Mouse (Mus musculus) left cerebral cortex, postnatal 25 days (tissue): ENCODE measurements at regions not wholly inside any gene's neighbourhood (a gene's known extent, or its start where the extent isn't known, plus 50 kb on each side); places are given as distances from the start of the nearest gene placed in this dataset.
"Not testable (repeated sequence)": the region's sequence is repeated elsewhere in the genome, so short reads cannot be mapped to it uniquely, and the experiment has no call there.

Experiments used
- DNase-seq, 2 experiments: peaks; one replicate each; pipeline ENCODE4 v3.0.0; 2022; ENCODE audit warnings: low spot score in 2 of 2, mixed read lengths in 1 of 2
- intact Hi-C: fragments of 180-260 bp; cut with DNase I; formaldehyde crosslinking; loops from one replicate; pipeline ENCODE4 v1.15.1; 2025

DNA sequence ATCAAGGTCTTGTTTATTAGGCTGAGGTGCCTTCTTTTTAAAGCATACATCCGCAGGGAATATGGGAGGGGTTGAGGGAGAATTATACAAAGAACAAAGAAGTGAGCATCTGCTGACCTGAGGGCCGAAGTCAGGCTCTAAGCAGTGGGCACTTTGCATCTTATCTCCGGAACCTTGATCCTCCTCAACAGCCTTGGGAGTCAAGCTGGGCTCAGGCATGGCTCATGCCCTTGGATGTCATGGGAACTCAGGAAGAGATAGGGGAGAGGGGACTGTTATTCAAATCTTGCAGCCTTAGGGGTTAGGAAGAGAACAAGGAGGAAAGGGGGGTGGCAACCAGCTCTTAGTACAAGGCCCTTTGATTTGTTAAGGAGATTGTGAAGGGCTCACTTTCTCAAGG lies 248.5 kb downstream of the Gm19965 start:
- intact Hi-C loops, DNase-seq: not testable (repeated sequence)

DNA sequence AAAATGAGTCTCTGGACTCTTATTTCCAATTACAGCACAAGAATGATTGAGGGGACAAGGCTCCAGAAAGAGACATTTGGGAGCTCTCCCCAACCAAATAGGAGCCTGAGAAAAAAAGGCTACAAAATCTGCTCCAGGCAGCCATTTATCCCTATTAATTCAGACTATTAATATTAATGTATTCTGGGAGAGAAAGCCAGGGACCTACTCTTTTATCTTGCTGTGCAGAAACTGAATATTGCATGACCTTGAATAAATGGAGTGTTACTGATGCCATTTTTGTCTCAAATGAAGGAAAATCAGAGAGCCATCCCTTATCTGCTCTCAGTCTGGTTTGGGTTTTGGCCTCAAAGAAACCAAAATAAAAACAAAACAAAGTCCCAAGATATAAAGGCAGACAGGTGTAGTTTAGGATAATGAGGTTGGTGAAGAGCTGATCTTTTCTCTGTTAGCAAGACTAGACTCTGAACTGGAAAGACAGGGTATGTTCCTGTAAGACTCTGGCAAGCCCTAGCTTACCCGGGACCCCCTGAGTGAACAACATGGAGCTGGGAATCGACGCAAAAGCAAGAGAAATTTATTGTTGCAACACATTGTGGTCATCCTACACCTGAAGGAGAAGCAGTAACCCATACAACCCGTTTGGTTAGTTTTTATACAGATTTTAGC lies 264.5 kb downstream of the Gm19965 start:
- intact Hi-C loops: no loop called here

GRCm38 (mm10) chr1:117087136-117087535 lies 284.4 kb downstream of the Gm19965 start:
- DNase-seq: no peak
- intact Hi-C loops: no loop called here

More for the DNA sequence above, 264.5 kb downstream of the Gm19965 start:
- DNase-seq: no peak

DNA sequence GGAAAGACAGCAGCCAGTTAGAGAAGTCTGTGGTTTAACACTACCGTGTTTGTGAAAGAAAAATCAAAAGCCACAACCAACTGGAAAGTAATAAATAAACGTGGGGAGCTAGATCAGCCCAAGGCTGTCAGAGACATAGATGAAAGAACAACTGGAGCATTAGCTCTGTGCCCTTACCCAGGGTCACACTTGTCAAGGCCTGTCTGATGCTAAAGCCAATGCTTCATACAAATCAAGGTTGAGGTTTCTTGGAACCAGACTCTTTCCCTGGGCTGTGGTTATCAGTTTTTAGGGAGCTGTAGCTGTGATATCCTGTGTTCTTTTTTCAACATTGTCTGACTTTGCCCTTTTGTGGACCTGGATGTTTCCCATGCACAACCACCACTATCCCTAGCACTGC lies 308.7 kb downstream of the Gm19965 start:
- DNase-seq: no peak
- intact Hi-C loops: no loop called here

DNA sequence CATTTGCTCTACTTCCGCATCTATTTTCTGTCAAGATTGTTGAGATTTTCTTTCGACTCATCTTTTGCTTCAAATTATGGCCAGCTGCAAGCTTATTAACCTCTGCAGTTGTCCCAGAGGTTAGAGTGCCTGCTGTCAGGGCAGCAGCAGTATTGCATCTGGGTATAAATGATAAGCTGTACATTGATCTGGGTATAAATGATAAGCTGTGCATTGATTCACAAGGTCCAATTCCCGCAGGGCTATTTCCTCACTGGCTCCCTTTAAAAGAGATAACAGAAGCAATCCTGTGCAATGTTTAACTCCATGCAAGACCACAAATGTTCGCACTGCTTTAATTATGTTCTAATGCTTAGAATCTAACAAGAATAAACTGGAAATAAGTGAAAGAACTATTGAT lies 311.1 kb downstream of the Gm19965 start:
- intact Hi-C loops: no loop called here
- DNase-seq: no peak

- peak in 1 of 2 experiments; percentile 33 for DNase-seq
- intact Hi-C loops: loop anchor here (5.0 kb wide), 1 partner anchor 1436 kb away; no protein-coding TSS in a partner anchor
Observed at GRCm38 (mm10) chr1:117122965-117123364, 320.2 kb downstream of the Gm19965 start.
